Mouse (Mus musculus) left cerebral cortex, postnatal 14 days (tissue): ENCODE data around the gene Ltbp1. TPM values are rescaled to one million over a fixed set of nuclear protein-coding genes. Genes with fewer than 3 reads are reported as not detected.

Experiments
- DNase-seq, 2 experiments: peaks; one replicate each; pipeline ENCODE4 v3.0.0; 2021 to 2022; ENCODE audit warnings: low spot score in 2 of 2, mixed read lengths in 1 of 2
- intact Hi-C: fragments of 180-260 bp; cut with DNase I; formaldehyde crosslinking; loops from one replicate; pipeline ENCODE4 v1.15.1; 2025
- total RNA-seq, 2 experiments: library from RNA; stranded (reverse); gene quantifications; 2 replicates each; pipeline ENCODE4 v1.2.3; 2021

Gene Ltbp1
- total RNA-seq, 2 experiments from 2014 or later, result 7.4 to 8.9 TPM

GRCm38 (mm10) chr17:75437239-75437750 is 431.9 kb downstream of the Ltbp1 start:
- no peak for DNase-seq
- intact Hi-C loops, result no loop called here

- intact Hi-C loops, result no loop called here
- no peak for DNase-seq
Measured at GRCm38 (mm10) chr17:75438162-75438561, 432.8 kb downstream of the Ltbp1 start.

- no peak for DNase-seq
- intact Hi-C loops, result no loop called here
Measured at GRCm38 (mm10) chr17:75439062-75439461, 433.7 kb downstream of the Ltbp1 start.

- DNase-seq, result no peak
- intact Hi-C loops, result no loop called here
Measured at GRCm38 (mm10) chr17:75440619-75441018, 435.3 kb downstream of the Ltbp1 start.

- intact Hi-C loops, result no loop called here
- no peak for DNase-seq
Measured at GRCm38 (mm10) chr17:75441260-75441830, 436.0 kb downstream of the Ltbp1 start.
